Mouse (Mus musculus): Measurements from ENCODE around the gene Tmem104.

Tmem104 gene

DNA sequence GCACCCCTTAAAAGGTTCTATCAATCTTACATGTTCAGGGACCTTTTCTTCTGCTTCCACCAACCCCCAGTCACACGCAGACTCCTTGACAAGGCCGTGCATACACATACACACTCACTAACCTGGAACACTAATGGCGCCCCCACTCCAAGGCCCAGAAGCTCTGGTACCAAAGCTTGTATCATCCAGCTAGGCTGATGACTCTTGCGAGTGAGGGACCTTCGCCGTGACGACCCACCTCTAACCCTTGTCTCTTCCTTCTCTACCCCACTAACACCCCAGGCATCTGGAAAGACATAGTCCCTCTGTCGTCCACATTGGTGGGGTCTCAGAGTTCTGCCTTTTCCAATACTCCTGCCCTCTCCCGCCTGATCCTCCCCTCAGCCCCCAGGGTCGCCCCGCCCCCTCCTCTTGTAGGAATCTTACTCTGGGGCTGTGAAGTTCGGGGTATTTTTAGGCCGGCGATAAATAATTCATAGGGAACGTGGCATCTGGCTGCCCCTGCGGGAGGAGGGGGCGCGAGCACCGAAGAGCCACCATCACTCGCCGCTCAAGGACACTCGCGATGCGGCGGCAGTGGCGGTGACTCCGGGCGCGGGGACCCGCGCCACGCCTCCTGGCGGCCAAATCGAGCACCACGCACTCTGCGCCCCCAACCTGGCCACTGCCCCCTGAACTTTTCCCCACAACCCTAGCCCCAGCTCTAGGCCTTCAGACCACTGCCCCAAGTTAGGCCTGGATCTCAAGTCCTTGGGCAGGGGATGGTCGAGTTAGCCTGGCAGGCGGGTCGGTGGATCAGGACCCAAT lies 77.8 kb downstream of the Tmem104 start:
- DNase-seq (ENCODE audit: low spot score), result no peak

DNA sequence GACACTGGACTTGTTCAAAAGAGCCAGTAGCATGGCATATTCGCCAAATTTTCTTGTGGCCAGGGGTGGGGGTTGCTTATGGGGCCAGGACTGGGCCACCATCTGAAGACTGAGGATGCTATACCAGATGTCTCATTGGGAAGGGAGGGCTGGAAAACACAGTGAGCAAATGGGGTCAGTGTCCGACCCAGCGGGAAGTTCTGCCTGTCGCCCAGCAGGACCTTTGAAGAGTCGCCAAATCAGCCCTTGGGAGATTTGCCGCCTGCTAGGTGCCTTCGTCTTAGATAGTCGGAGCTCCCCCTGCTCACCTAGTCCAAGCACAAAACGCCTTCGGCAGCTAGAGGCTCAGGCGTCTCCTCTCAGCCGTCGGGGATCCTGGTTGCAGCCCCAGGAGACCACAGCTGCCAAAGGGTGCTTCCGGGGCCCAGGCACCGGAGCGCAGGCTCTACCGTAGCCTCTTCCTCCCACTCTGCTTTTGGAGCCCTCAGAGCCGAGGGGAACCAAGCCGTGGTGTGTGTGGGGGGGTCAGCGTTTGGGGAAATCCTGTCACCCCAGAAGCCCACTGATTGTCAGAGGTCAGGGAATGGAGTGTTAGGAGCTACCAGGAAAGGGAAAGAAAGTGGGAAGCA lies 78.6 kb downstream of the Tmem104 start:
- no peak for DNase-seq (ENCODE audit: low spot score)

DNA sequence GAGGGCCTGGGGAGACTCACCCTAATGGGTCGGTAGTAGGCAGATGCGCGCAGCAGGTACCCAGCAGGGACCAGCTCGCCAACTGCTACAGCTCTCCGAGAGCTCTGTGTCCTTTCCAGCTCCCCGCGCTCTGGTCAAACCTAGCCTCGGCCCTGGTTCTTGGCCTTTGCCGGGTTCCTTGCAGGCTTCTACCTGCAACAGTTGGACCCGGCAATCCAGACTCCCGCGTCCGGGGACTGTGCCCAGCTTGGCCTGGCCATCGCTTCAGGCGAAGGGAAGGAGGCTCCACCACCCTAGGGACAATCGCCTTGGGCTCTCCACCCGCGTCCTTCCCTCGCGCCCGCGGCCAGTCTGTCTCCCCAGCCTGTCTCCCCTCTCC lies 79.1 kb downstream of the Tmem104 start:
- DNase-seq (ENCODE audit: low spot score), result no peak

DNA sequence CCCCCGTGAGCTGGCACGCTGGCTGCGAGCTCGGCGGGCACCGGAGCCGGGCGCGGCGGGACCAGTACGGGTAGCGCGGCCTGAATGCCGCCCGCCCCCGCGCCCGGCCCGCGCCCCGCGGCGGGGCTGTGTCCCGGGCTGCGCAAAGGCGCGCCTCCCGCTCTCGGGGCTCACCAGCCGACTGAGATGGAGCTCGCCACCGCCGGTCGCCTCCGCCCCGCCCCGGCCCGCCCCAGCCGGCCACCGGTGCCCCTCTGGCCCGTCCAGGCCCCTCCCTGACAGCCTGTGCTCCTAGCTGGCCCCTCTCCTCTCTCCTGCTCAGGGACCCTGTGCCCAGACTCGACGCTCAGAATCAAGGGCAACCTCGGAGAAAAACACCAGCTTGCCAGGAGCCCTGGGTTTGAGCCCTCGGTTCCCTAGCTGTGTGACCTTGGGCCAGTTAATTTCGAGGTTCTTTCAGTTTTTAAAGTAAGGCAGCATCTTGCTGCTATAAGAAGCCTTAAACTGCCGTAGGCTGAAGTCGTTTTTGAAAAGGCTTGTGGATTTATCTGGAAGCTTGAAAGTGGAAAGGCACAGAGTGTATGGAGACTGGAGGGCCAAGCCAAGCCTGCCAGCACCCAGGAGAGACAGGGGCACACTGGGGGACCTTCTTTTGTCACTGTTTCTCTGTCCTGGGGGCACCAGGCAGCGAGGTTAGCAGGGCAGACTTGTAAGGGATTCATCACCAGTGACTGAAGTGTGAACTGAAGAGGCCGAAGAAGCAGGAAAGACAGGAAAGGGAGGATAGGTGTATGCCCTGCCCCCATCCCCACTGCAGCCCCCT lies 80.0 kb downstream of the Tmem104 start, which contains the start of gene Grin2c:
Gene Grin2c (minus strand): TSS at position 183 of the 823 bp plus-strand sequence.
- DNase-seq (ENCODE audit: low spot score), result no peak

DNA sequence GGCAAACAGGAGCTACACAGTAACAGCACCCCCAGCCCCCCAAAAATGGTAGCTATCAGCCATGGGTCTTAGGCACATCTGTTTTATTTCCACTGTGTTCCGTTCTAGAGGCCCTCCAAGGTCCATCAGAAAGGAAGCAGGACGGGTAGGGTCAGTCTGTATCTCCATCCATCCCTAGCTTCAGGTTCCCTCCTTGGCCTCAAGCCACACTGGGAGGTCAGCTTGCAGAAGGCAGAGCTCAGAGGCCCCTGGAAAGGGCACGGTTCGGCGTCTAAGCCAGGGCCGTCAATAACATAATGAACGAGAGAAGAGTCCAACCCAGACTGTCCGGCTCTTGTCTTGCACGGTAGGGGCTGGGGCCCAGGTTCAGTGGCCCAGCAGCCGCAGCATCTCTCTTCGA lies 80.7 kb downstream of the Tmem104 start:
- no peak for DNase-seq (ENCODE audit: low spot score)

DNA sequence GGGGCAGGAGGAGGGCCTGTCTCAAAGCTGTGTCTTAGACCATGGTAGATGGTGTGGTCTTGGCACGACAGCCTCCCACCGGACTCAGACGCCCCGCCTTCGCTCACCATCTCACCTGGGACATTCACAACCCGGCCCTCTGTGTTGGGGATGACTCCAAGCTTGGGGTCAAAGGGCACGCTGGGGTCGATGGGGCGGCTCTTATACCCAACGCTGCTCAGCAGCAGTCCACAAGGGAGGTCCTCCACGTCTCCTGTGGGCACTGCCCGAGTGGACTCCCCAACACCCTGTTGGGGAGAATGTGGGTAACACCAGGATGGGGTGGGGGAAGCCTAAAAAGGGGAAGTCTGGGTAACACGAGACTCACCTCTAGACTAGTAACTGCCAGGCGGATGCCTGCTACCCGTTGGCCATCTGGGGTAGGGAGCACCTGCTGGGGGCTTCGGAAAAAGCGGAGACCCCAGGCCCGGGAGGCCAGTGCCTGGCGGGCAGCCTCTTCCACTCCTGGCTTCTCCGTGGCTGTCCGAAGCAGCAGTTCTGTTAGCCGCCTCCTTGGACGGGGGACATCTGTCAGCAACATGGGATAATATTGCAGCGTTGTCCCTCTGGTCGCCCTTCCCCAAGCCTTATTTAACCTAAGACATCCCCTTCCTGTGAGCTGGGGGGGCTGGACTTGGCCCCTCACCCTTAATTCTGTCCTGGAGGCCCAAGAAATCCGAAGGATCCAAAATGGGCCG lies 82.2 kb downstream of the Tmem104 start:
- no peak for DNase-seq (ENCODE audit: low spot score)

DNA sequence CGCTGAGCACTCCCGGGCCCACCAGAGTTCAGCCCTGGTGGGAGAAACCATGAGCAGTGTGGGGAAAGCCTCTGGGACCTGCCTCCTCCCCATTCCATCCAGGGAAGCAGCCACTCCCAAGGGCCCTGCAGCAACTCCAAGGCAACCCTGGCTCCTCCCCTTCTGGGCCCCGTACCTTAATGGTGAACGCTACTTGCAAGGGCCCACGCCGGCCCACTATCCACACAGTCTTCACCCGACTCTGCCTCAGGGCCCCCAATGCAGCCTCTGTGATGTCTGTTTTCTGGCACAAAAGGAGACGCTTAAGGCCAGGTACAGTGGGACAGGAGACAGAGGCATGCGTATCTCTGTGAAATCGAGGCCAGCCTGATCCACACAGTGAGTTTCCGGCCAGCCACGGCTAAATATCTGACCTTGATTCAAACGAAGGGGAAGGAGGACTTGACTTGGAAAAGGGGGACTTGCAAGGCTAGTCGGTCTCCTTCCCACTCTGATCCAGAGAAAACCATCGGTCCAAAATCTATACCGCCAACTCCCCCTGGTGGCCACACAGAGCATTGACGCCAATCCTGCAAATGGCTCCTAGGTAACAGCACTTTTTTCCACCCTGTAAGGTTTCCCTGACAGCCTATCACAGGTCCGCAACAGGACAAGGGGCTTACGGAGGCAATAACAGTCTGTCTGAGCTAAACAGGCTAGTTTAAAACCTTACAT lies 83.0 kb downstream of the Tmem104 start:
- DNase-seq (ENCODE audit: low spot score), result peak; percentile 78

DNA sequence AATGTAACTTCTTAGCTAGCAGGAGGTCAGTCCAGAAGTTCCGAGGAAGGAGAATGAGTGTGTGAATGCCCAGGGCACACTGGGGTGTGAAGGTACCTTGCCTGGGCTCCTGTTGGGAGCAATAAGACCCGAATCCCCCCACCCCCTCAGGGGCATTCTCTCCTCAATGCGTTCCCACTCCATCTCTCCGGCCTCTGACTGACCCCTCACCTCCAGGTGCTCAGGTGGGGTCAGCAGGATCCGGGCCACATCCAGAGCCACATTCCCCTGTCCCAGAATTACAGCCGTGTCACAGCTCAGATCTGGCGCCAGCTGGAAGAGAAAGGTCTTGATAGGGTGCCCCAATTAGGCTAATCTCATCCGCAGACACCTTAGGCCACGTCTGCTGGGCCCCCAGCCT lies 83.8 kb downstream of the Tmem104 start:
- DNase-seq (ENCODE audit: low spot score), result no peak

DNA sequence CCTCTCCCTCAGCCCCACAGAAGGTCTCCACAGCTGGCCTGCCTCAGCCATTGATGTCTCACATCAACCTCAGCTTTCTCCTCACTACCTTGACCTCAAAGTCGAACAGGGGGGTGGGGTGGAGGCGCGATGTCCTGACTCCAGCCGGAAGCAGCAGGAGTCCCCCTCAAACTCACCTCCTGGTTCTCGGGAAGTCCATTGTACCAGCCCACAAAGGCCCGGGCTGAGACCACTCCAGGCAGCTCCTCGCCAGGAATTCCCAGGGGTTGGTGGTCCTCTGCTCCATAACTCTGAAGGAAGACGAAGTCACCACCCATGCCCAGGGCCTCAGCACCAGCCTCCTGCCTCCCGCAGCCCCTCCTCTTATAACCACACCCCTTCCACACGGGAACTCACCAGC lies 84.2 kb downstream of the Tmem104 start:
- DNase-seq (ENCODE audit: low spot score), result no peak

DNA sequence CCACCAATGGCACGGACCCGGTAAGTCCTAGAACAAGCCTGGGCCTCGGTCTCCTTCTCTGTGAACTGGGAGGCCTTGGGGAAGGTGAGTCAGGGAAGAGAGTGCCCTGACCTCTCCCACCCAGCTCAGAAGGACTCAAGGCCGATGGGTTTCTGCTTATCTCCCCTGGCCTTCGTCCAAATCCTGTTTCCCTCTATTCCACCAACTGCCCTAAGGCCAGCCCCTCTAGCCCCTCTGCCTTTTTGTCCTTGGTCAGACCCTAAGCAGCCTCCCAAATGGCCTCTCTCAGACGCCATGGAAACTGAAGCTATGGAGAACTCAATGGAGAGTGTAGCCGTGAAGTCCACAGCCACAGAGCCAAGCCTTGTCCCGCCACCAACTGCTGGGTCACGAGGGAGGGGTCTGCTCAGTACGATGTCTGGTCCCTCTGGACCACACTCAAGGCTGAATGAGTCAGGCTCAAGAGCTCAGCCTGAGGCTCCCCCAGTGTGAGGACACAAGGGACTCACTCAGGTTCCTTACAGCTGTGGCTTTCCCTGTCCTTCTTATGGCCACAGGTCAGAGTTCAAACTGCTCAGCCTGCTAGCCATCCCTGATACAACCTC lies 85.7 kb downstream of the Tmem104 start:
- no peak for DNase-seq (ENCODE audit: low spot score)

DNA sequence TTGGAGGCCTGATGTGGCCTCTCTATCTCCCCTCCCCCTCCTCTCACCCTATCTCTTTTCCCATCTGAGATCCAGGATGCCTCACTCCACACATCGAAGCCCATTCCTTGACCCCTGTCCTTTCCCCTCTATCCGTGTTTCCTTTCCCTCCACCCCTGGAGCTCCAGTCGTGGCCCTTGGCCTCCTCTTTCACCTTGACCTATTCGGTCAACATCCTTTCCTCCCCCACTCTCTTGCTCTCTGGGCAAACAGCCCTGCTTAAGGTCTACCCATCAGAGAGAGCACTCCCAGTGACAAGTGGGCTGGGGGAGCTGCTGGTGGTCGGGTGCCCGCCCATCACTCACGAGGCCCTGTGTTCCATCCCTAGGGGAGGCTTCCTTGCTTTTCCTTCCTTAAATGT lies 86.4 kb downstream of the Tmem104 start:
- no peak for DNase-seq (ENCODE audit: low spot score)

DNA sequence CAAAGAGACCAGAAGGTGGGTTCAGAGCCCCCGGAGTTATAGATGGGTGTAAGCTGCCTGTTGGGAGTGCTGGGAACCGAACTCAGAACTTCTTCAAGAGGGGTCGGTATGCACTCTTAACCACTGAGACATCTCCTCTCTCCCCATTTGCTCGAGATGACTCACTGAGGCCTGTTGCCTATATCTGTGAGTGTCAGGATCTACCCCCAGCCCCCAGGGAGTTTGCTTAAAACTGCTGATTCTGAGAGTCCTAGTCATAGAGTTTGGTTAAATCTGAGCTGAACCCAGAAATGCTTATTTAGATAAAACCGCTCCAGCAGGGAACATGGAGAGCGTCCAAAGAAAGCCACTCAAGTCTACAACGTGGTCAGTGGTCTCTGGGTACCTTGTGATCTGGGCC lies 86.9 kb downstream of the Tmem104 start:
- no peak for DNase-seq (ENCODE audit: low spot score)

DNA sequence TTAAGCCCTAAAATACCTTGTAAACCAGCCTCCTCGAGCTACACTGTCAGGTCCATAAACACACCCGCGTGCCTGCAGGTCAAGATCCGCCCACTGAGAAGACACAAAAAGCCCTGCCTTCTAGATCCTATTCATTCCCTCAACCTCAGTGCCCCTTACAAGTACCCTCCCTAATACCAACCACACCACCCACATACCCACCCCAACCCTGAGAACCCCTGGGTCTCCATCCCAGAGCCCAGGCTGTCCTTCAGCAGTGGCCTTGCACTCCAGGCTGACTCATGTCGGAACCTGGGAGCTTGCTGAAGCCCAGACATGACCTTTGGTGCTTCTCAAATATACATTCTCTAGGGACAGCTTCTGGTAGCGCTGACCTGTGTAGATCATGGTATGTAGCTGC lies 87.5 kb downstream of the Tmem104 start:
- DNase-seq (ENCODE audit: low spot score), result no peak

DNA sequence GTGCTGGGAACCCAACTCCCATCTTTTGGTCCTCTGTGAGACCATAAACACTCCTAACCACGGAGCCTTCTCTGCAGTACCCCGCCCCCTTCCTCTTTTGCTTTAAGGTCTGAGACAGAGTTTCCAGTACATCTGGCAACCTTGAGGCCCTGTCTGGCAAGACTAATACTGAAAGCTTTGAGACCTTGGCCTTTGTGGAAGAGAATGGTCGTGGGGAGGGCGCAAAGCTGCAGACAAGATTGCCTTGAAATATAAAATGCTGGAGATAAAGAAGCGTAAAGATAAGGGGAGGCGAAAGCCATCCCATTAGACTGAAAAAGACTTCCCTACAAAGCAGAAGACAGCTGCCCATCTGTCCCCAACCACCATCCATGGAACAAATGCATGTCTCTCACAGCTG lies 88.2 kb downstream of the Tmem104 start:
- no peak for DNase-seq (ENCODE audit: low spot score)

DNA sequence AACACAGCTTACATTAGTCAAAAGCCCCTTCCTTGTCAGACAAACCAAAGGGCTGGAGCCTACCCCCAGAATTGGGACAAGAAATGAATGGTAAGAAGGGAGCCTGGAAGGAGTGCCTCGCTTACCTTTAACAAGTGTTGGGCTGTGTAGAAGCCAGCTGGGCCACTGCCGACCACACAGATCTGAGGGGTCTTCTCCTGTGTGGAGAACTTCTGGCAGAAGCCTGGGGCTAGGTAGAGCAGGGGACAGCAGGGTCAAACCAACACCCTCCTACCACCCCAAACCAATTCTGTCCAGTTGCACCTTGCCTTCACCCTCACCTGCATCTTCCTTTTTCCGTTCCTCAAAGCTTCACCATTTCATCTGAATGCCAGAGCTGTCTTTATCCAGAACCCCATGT lies 88.7 kb downstream of the Tmem104 start:
- DNase-seq (ENCODE audit: low spot score), result no peak

DNA sequence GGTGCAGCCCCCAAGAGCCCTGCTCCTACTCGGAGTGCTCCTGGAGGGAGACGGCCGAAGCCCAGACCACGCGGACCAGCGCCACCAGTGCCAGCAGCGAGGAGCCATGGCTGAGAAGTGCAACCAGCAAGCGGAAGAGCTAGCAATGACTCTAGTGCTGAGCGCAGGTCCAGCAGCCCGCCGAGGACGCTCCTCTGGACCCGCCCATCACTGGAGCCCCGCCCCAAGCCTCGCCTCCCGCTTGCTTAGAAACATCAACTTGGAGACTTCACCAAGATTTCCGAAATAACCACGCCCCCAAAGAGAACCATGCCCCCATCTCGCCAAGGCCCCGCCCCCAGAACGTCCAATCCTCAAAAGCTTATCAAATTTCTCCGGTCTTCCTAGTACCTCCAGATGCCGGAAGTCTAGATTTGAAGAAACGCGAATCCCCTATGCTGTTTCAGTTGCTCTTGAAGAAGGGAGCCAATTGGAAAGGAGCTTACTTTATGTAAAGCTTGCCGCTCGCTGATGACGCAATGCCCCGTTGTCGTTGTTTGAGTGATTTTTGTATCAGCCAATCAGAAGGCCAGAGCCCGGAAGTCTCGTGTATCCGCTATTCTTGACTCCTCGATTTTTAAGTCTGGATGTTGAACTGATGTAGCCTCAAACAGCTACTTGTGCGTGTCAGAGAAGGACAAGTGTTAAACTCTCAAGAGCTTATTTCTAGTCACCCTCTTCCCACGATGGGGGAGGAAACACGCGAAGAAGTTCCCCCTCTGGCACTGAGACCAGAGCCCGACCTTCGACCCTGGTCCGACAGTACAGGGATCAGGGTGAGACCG lies 89.7 kb downstream of the Tmem104 start, which contains the start of gene Fdxr:
Gene Fdxr (minus strand): TSS at position 271 of the 824 bp plus-strand sequence.
- peak; percentile 97 for DNase-seq (ENCODE audit: low spot score)

DNA sequence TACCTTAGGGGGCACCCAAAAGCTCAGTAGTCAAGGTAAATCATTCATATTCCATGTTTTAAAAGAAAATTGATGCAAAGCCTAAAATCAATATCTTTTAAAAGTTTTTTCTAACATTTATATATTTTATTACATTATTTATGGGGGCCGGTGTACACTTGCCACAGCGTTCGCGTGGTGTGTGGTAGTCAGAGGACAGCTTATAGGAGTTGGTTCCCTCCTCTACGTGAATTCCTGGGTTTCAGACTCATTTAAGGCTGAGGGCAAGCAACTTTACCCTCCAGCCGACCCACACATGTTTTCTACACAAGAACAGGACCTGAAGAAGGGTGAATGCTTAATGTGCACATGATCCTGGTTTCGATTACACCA lies 90.3 kb downstream of the Tmem104 start:
- no peak for DNase-seq (ENCODE audit: low spot score)

DNA sequence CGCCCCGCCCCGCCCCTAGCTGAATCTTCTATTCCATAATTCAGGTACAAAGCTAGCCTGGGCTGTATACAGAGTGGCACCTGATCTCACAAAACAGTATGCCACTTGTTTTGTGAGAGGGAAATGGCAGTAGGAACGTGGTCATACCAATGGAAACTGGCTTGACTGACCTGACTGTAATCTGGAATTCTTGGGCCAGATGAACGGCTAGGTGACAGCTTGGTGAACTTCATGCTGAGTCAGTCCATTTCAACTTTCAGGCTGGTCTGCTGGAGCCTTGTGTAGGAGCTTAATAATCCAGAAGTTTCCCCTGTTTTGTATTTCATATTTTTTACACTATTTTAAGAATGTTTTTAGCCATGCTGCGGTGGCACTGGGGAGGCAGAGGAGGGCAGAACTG lies 90.9 kb downstream of the Tmem104 start:
- DNase-seq (ENCODE audit: low spot score), result no peak

DNA sequence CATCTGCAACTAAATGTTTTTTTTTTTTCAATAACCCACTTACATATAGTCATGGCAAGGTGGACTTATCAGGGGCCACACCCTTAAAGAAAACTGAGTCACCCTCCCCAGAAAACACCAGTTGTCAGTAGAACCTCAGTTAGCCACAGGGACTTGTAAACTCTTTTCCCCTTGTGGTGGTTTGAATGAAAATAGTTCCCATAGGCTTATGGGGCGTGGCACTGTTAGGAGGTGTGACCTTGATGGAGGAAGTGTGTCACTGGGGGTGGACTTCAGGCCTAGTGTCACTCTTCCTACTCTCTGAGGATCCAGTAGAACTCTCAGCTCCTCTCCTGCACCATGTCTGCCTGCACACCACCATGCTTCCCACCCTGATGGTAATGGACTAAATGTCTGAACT lies 92.4 kb downstream of the Tmem104 start:
- no peak for DNase-seq (ENCODE audit: low spot score)

DNA sequence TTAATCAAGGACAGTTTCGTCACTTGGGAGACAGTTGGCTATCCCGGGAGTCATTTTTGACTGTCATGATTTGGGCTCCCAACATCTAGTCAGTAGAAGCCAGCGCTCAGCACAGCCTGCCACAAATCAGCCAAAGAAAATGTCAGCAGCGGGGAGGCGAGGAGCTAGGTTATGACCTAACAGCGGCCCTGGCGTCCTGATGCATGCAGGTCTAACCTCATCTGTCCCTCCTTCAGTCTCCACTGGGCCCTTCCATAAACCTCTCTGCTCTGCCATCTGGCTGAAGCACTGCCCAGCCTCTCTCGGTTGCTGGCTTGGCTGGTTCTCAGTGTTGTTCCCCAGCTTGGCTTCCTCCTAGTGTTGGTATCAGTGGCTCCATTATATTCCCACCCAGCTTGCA lies 95.0 kb downstream of the Tmem104 start:
- no peak for DNase-seq (ENCODE audit: low spot score)

All from urinary bladder, postnatal 25 days (tissue).